Mouse (Mus musculus): ENCODE data around the gene Rnf144a.
"Not testable (repeated sequence)": the region's sequence is repeated elsewhere in the genome, so short reads cannot be mapped to it uniquely, and the experiment has no call there.

Gene Rnf144a

GRCm38 (mm10) chr12:26323783-26324364 lies 91.2 kb downstream of the Rnf144a start:
- DNase-seq (ENCODE audit: low read depth, low spot score) = no peak

- DNase-seq (ENCODE audit: low read depth, low spot score) = no peak
Observed at GRCm38 (mm10) chr12:26316261-26316660, 98.8 kb downstream of the Rnf144a start.

GRCm38 (mm10) chr12:26314959-26315358 lies 100.1 kb downstream of the Rnf144a start:
- no peak for DNase-seq (ENCODE audit: low read depth, low spot score)

GRCm38 (mm10) chr12:26311548-26311947 lies 103.5 kb downstream of the Rnf144a start:
- DNase-seq (ENCODE audit: low read depth, low spot score) = peak; percentile 39

GRCm38 (mm10) chr12:26310247-26310646 lies 104.8 kb downstream of the Rnf144a start:
- no peak for DNase-seq (ENCODE audit: low read depth, low spot score)

- no peak for DNase-seq (ENCODE audit: low read depth, low spot score)
Observed at GRCm38 (mm10) chr12:26302886-26303285, 112.2 kb downstream of the Rnf144a start.

GRCm38 (mm10) chr12:26299515-26300090 lies 115.5 kb downstream of the Rnf144a start:
- DNase-seq (ENCODE audit: low read depth, low spot score) = no peak

GRCm38 (mm10) chr12:26295995-26296394 lies 119.1 kb downstream of the Rnf144a start:
- DNase-seq (ENCODE audit: low read depth, low spot score) = not testable (repeated sequence)

- no peak for DNase-seq (ENCODE audit: low read depth, low spot score)
Observed at GRCm38 (mm10) chr12:26289200-26289599, 125.9 kb downstream of the Rnf144a start.

- no peak for DNase-seq (ENCODE audit: low read depth, low spot score)
Observed at GRCm38 (mm10) chr12:26288347-26288746, 126.7 kb downstream of the Rnf144a start.

GRCm38 (mm10) chr12:26285939-26286338 lies 129.1 kb downstream of the Rnf144a start:
- DNase-seq (ENCODE audit: low read depth, low spot score) = no peak

GRCm38 (mm10) chr12:26285460-26285859 lies 129.6 kb downstream of the Rnf144a start:
- no peak for DNase-seq (ENCODE audit: low read depth, low spot score)

- no peak for DNase-seq (ENCODE audit: low read depth, low spot score)
Observed at GRCm38 (mm10) chr12:26280719-26281480, 134.2 kb downstream of the Rnf144a start.

- peak; percentile 39 for DNase-seq (ENCODE audit: low read depth, low spot score)
Observed at GRCm38 (mm10) chr12:26277002-26277669, 137.9 kb downstream of the Rnf144a start.

GRCm38 (mm10) chr12:26276556-26276955 lies 138.5 kb downstream of the Rnf144a start:
- no peak for DNase-seq (ENCODE audit: low read depth, low spot score)

All from telencephalon, adult 2 months (tissue).